Mouse (Mus musculus): ENCODE data around the gene Whamm.

Whamm gene

GRCm38 (mm10) chr7:81596086-81596485, 25.0 kb downstream of the Whamm start:
- no peak for DNase-seq (ENCODE audit: low spot score in 2 of 2)

DNA sequence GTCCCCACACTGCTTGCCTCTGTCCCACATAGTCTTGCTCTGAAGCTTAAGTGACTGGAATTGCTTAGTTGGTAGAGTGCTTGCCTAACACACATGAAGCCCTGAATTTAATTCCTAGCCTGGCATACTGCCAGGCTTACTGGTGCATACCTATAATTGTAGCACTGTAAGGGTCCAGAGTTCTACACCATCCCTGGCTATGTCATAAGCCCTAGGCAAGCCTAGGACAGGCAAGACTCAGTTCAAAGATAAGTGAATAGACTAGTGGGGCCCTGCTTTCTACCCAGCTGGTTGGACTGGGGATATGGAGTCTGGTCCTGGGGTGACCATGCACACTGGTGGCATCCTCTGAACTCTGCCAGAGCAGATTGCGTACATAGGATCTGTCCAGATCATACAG, 26.6 kb downstream of the Whamm start:
- no peak for DNase-seq (ENCODE audit: low spot score in 2 of 2)

- no peak for DNase-seq (ENCODE audit: low spot score in 2 of 2)
Measured at GRCm38 (mm10) chr7:81599379-81600280, 28.6 kb downstream of the Whamm start.

- no peak for DNase-seq (ENCODE audit: low spot score in 2 of 2)
Measured at GRCm38 (mm10) chr7:81604991-81605390, 33.9 kb downstream of the Whamm start.

DNA sequence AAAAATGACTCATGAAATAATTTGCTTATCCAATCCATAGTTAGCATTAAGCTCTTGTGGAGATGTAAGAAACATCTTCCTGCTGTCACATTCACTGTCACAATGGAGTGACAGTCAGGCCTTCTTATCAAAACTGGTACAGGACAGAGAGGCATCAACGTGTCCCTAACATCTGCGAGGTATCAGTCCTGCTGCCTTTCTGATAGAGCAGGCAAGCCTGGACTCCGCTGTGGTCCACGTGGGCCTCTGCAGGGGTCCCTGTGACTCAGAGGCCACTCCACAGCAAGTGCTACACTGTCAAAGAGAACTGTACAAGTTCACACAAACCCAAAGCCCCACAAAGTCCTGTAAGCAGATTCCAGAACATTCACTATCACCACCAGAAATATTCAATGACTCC, 34.4 kb downstream of the Whamm start:
- no peak for DNase-seq (ENCODE audit: low spot score in 2 of 2)

GRCm38 (mm10) chr7:81606452-81606851, 35.4 kb downstream of the Whamm start:
- DNase-seq (ENCODE audit: low spot score in 2 of 2): no peak

GRCm38 (mm10) chr7:81610125-81610524, 39.1 kb downstream of the Whamm start:
- no peak for DNase-seq (ENCODE audit: low spot score in 2 of 2)

GRCm38 (mm10) chr7:81612856-81613635, 42.0 kb downstream of the Whamm start:
- DNase-seq (ENCODE audit: low spot score in 2 of 2): no peak

DNA sequence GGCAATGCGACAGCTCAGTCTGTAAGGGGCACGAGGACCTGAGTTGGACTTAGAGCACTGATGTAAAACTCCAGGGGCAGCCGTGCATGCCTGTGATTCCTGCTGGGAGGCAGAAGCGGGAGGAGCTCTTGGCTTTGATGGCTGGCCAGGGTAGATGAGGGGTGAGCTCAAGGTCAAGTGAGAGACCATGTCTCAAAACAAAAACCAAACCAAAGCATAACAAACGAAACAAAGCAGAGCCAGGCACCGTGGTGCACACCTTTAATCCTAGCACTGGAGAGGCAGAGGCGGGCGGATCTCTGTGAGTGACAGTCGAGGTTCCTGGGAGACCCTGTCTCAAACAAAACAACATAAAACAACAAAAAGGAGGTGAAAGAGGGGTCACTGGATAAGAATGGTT, 44.0 kb downstream of the Whamm start:
- DNase-seq (ENCODE audit: low spot score in 2 of 2): no peak

DNA sequence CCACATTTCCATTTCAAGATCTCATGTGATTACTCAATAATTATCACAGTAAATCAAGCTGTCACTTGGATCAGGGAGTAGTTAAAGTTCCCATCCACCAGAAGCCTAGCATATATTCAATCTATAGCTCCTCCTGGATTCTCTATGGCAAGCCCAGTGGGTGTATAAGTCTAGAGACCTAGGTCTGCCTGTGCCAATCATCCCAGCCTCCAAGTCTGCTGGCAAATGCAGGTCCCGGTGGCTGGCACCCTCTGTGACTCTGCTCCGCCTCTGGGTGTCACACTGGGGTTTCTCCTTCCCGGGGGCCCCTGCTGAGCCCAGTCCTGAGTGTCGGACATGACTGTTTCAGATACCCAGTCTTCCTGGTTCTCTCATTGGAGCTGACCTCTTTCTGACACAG, 51.7 kb downstream of the Whamm start:
- DNase-seq (ENCODE audit: low spot score in 2 of 2): no peak

DNA sequence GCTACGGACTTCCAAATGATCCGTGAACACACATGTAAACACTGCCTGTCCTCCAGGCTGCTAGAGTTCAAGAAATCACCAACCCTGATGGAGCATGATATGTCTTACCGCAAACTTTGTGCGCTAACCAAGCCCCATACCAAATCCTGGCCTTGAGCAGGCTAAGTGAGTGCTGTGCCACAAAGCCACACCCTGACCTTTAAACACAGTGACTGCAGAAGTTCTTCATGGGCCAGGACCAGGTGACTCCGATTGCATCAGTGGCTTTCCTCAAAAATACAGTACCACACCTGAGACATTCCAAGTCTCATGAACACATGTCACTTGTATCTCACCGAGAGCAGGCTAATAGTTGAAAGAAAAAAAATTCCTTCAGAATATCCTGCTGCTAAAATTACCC, 52.7 kb downstream of the Whamm start:
- DNase-seq (ENCODE audit: low spot score in 2 of 2): no peak

DNA sequence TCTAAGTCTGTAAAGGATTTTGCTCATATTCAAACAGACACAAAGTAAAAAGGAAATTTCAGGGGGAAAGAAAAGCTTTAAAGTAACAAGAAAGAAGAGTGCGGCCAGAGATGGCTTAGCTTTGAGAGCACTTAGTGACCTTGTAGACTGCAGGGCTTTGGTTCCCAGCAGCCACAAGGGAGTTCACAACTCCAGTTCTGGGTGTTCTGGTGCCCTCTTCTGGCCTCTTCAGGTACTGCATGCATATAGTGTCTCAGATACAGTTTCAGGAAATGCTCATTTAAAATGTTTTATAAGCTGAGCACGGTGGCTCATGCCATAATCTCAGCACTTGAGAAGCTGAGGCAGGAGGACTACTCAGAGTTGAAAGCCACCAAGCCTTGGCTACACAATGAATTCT, 55.4 kb downstream of the Whamm start:
- DNase-seq (ENCODE audit: low spot score in 2 of 2): no peak

DNA sequence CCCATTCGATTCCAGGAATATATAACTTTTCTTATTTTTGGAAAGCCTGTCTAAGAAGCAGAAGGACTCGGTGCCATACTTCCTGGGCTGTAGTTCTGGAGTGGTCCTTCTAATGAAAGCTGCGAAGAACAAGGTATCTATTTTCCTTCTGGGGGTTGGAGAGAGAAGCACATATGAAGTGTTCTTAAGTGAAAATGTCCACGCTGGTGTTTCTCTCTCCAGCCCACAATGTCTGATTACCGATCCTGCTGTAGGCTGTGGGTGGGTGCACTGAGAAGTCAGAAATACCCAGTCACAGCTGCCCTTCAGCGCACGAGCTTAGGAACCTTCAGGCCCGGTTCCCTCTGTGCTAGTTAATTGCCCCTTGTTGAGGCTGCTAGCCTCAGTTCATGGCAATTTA, 60.2 kb downstream of the Whamm start:
- no peak for DNase-seq (ENCODE audit: low spot score in 2 of 2)

DNA sequence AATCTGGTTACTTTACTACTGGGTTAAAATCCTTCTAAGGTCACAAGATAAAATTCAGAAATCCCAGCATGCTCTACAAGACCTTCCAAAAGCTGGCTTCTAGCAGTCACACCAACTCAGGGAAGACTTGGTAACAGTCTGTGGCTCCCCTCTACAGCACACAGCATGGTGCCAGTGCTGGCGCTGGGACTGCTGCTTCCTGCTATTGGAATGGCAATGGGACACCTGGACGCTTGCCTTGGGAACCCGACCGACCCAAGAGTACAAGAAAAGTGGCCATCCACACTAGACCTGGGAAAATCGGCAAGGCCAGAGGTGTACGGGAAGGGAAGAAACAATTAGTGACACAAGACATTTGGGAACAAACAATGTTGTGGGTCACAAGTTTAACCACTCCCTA, 61.5 kb downstream of the Whamm start:
- no peak for DNase-seq (ENCODE audit: low spot score in 2 of 2)

DNA sequence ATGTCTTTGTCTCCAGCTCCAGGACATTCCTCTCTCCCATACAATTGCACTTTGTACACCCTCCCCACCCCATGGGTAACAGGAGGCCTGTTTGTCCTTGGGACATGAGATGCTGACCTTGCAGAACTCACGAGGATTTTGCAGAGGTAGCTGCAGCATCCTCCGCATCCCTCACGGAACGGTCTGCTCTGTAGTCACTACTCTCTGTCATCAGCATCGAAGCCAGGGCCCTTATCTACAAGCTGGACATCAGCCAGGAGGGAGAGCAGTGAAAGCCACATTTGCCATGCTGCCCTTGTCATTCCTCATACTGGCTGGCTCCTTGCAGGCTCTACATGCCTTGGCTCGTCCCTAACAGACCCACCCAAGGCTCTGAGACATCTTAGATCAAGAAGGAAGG, 70.0 kb downstream of the Whamm start:
- DNase-seq (ENCODE audit: low spot score in 2 of 2): no peak

- no peak for DNase-seq (ENCODE audit: low spot score in 2 of 2)
Measured at GRCm38 (mm10) chr7:81644551-81645235, 73.6 kb downstream of the Whamm start.

Measured in frontal cortex, postnatal 10 days (tissue).